Mouse (Mus musculus) 416B (cell line): Measurements from ENCODE around the gene Mboat2.

Experiments
- DNase-seq: peaks from one replicate; pipeline ENCODE4 v3.0.0; 2011; ENCODE audit warnings: low read depth

The Mboat2 gene

DNA sequence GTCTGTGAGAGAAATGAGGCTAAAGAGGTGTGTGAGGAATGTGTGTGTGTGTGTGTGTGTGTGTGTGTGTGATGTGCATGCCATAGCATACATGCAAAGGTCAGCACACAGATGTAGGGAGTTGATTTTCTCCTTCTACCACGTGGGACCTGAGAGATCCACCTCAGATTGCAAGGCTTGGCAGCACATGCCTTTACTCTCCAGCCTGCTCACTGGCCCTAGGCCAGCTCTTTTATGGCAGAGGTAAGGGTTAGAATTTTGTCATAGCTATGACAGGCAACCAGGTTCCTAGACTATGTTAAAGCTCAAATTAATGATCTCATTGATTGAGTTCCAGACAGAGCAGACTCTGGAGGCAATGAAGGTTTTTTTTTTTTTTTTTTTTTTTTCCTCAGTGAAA, 33.1 kb downstream of the Mboat2 start:
- DNase-seq, result no peak

DNA sequence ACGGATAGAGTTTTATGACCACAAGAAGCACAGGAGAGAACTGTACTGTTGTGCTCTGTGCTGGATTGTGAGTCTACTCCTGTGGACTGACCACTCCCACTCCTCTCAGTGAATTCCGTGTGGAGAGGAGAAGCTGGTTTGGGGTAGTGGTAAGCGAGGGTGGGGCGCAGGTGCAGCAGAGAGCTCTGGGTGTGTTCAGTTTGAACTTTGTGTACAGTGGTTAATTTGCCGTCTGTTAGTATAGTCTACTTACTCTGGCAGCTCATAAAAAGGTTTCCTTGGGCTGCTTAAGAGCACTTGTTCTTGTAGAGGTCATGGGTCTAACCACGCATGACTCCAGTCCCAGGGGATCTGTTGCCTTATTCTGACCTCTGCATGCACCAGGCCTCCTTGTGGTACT, 36.0 kb downstream of the Mboat2 start:
- no peak for DNase-seq

DNA sequence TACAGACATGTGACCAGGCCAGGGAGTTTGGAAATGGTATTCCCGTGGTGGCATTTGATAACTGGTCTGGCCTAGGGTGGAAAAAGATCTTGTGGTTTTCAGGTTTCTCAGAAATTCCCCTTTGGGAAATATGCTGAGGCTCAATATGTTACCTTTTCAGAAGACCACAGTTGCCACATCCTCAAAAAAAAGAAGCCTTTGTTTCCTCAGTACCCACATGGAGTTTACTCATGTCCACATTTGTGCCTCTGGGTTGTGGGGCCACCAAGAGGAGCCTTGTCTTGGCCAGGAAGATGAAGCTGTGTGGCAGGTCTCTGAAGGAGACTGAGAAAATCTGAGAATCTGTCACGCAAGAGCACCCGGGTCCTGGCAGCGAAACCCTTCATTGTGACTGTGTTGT, 38.0 kb downstream of the Mboat2 start:
- peak; percentile 6 for DNase-seq

DNA sequence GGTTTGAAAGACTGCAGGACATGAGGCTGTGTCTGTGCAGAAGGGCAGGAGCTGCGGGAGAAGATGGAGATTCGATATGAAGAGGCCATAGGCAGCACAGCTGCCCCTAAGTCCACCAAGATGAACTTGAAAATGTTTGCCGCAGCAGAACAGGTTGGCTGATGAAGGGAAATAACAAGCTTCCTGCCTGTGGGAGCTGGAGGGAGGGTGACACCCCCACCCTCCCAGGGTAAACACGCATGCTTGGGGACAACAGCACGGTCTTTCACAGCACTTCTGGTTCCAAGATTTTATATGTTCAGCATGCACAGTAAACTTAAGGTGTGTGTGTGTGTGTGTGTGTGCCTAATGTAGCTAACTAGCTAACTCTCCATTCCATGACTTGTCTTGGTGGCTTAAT, 38.6 kb downstream of the Mboat2 start:
- no peak for DNase-seq

DNA sequence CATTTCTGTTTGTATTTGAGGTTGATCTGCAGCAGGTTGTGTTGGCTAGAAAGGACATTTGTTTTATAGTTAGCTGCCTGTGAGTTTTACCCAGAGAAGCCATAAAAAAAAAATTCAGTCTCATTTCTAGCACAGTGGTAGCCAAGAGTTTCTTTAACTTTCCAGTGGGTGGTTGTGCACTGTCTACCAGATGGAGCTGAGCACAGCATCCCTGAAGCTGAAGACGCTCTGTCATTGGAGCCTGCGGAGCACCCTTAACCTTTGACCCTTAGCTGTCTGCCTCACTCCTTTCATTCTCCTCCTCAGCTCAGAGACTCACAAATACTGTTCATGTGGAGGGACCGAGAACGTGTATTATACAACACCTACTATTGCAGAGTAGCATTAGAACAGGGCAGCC, 40.2 kb downstream of the Mboat2 start:
- DNase-seq, result no peak

DNA sequence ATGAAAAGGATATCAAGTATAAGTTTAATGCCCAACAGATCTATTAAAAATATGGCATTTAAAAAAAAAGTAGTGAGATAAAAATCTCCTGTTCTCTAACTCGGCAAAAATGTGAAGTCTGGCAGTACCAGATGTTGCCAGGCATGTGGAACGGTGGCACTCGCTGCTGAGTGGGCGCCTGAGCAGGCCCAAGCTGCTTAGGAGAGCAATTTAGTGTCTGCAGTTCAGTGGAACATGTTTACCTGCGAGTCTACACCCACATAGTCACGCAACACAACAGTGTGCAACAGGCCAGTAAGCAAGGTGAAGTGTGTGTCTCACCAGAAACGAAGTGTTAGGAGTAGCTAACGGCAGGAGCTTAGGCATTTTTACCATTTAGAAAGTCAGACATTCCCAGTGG, 41.6 kb downstream of the Mboat2 start:
- DNase-seq, result no peak

DNA sequence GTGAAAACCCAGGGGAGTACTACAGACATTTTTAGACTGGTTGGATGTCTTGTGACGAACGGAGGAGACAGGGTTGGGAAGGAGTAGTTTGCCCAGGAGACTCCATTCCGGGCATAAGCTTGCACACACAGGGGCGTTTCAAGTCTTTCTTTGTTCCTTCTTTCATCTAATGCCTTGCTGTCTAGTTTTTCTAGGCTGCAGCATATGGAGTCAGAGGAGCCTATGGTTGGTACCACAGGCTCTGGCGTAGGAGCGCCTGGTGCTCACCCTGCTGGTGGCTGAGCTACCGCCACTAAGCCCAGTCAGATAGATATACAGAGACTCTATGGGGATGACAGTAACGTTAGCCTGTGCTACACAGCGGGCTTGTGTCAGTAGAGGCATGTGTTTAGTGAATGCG, 42.0 kb downstream of the Mboat2 start:
- DNase-seq, result no peak

DNA sequence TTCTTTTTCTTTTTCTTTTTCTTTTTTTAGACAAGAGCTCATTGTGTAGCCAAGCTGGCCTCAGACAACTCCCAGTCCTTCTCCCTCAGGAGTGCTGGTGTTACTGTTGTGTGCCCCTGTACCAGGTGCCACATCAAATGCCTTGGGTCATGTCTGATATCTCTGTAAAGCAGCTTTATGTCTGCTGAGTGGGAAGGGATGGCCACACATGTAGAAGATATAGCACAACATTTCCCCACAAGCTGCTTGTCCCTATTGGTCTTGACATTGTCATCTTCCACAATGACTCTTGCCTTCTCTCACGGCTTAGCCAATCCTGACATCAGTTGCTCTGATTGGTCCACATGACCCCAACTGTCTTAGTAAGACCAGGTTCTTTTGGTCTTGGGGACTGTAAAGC, 45.2 kb downstream of the Mboat2 start:
- DNase-seq, result no peak

DNA sequence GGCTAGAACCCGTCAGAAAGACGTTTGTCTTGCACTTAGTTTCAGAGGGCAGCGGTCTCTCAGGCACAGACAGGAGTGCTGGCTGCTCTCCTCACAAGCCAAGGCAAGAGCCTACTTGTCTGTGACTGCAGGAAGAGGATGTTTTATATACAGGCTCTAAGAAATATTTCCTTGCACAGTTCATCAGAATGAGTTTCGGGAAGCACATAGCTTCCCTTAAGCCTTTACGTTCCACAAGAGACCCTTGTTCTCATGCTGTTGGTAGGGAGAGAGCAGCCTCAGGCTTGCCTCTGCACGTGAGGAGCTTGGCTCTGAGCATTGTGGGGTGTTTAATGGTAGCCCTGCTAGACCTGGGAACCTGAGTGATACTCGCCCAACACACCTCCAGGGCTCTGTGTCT, 46.6 kb downstream of the Mboat2 start:
- DNase-seq, result no peak

DNA sequence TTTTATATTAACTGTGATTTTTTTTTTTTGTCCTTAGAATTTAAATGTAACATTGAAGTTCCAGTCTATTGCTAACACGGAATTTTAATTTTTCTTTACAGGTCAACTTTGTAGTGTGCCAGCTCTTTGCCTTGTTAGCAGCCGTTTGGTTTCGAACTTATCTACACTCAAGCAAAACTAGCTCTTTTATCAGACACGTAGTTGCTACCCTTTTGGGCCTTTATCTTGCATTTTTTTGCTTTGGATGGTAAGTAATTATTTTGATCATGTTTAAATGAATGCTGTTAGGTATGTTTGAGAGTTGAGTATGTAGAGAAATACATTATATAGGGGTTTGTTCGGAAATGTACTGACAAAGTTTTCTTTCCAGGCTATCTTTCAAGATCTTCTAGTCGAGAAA, 47.4 kb downstream of the Mboat2 start:
- DNase-seq, result no peak

DNA sequence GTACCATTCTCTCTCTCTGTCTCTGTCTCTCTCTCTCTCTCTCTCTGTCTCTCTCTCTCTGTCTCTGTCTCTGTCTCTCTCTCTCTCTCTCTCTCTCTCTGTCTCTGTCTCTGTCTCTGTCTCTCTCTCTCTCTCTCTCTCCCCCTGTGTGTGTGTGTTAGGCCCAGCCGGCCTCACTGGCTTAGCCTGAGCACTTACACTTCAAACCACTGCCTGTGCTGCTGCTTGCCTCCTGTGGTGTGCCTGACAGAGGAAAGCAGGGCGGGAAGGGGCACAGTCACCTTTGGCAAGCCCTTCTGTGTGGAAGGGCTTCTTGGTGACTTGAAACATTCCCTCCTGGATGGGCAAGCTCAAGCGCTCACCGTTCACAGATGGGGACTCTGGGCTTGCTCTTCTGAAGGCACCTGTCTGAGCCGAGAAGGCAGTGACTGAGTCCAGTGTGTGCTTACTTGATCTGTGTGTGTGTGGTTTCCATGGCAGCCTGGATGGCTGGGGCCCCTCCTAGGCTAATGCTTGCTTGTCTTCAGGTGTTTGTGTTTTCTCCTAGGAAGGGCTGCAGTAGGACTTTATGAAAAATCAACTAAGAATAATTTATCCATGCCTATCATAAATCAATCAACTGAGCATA, 48.2 kb downstream of the Mboat2 start:
- DNase-seq, result no peak

DNA sequence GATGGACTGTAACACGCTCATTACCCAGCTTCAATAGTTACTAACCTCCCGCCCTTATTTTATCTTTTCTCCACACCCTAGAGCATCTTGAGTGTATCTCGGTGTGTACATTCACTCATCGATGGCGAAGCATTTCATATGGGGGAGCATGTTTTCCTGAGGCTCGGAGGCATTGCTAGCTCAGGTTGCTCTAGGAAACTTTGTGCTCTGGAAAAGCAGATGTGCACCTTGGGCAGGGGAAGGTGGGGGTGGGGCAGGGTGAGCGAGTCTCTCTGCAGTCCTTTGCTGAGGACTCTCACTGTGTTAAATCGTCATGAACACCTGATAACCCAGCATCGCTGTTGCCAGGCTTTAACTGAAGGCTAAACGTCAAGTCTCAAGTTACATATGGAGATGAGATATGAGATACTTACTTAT, 48.9 kb downstream of the Mboat2 start:
- no peak for DNase-seq

DNA sequence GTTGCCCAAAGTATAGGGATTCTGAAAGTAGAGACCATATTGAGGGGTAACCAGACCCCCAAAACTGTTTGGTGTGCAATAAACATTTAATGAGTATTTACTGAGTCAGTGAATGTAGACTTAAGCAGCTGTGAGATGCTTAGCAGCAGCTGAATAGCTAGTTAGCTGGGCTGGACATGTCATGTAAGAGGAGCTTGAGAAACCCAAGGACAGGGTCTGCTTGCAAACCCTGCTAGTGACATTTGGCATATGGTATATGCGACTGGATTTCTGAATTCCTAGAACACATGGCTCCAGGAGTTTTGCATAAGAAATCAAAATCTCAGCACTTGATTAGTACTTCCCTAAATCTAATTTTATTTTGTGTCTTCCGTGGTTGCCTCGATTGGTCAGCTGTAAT, 52.6 kb downstream of the Mboat2 start:
- DNase-seq, result no peak

DNA sequence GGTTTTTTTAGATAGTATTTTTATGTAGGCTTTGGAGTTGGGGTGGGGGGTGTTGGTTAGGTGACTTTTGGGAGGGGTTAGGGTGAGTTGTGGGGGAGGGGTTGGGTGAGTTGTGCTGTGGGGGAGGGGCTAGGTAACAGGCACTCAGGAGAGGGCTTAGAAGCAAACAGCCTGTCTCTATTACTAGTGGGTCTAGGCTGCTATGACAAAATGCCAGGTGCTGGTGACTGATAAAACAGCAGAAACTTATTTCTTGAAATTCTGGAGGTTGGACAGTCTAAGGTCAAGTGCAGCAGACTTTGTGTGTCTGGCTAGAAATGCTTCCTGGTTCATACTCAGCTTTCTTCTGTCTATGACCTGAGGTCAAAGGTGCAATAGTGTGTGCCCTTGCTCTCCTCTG, 56.1 kb downstream of the Mboat2 start:
- no peak for DNase-seq

DNA sequence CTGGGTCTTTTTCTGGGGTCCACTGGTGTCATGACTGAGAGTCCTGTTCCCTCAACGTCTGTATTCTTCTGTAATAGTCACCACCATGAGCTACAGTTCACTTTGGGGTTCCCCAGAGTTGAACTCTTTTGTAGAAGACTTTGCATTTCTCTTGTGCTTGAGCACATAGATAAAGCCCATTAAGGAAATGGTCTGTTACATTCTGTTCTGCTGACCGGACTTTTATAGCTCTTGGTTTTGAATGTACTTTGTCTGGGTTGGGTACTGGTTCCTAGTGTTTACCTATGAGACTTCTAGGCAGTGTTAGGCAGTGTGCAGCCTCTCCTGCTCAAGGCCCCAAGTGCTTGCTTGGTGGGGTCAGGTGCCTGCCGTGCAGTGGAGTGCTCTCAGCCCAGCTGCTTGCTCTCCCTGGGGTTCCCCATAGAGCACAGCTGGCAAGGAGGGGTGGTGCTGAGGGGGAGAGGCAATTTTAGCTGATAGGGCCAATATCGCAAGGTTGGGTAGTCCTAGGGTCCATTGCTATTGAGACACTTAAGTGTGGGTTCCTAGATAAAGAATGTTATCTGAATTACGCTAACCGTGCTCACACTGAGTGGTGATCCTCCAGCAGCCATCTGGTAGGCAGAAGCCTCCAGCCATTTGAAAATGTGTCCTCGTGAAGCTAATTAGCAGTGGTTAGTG, 58.8 kb downstream of the Mboat2 start:
- no peak for DNase-seq

DNA sequence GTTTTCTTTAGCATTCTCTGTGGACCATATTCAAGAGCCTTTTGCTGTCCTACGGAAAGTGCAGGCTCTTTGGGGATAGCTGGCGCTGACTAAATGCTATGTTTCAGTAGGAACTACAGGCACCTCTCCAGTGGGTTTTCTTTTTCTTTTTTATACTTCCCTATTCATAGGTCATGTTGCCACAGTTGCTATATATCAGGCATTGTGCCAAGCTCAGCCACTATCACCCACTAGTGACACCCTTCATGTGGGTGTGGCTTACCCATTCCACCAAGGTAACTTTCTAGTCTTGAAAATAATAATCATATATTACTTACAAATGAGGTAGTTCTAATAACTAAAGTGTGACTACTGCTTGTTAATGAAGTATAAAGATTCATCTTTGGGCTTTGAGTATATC, 59.5 kb downstream of the Mboat2 start:
- DNase-seq, result no peak

DNA sequence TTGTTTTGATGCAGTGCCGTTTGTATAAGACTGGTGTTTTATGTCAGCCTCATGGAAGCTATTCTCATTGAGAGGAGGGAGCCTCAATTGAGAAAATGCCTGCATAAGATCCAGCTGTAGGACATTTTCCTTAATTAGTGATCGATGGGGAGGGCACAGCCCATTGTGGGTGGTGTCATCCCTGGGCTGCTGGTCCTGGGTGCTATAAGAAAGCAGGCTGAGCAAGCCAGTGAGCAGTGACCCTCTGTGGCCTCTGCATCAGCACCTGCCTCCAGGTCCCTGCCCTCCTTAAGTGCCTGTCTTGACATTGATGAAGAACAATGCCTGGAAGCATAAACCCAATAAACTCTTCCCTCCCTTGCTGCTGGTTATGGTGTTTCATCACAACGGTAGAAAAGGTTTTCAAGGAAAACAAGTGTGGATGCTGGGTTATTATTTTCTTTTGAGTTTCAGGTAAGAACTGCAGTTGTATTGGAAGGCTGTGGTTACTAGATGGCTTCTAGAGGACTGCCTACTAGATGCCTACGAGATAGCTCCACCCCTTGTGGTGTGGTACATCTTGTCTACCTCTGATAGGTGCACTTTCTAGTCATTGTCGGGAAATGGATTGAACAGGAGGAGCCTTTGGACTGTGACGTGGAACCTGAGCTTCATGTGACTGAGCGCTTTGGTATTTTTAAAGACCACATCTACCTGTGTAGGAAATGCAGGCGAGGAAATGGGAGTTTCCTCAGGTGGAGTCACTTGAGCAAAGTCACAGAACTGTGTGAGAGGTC, 60.2 kb downstream of the Mboat2 start:
- DNase-seq, result no peak

DNA sequence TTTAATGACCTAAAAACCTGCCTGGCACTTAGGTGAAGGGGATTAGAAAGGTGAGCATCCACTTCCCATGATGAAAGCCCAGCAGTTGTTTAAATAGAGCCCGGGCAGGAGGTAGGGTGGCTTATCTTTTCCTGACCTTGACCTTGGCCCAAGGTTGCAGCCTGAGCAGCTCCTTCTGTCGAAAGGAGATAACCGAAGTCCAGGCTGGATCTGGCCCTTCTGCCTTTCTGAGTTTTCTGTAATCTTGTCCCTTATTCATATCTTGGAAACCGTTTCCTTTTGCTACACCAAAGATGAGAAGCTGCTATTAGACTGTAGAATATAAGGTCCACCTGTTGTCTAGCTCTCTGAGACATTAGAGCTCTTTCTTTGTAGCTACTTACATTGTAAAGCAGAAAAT, 61.9 kb downstream of the Mboat2 start:
- DNase-seq, result no peak

DNA sequence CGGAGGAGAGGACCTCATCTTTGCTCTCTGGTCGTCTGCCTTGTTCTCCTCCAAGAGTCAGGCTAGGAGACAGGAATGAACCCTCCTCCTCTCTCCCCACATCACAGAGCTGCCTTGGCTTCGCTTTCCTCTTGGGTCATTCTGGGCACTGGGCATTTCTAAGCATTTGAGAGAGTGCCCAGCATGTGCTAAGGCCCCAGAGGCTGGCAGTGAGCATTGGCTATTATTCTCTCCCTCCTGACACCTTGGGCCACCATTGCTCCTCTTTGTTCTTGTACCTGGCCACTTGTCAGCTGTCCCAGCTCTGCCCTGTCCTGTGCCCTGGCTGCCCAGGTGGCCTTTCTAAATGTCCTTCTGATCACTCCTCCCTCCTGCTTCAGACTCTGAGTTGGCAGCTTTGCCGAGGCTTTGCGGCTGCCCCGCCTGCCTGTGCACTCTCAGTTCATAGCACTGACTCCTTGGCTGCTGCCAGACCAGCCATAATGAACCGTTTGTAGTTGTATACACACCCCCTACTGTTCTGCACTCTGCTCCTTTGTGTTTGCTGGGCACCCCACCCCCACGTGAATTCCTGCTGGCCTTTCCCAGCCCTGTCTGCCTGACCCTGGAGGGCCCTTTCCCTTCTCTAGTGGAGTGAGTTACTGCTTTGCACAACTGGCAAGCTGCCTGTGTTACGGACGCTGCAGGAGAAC, 63.2 kb downstream of the Mboat2 start:
- DNase-seq, result no peak

DNA sequence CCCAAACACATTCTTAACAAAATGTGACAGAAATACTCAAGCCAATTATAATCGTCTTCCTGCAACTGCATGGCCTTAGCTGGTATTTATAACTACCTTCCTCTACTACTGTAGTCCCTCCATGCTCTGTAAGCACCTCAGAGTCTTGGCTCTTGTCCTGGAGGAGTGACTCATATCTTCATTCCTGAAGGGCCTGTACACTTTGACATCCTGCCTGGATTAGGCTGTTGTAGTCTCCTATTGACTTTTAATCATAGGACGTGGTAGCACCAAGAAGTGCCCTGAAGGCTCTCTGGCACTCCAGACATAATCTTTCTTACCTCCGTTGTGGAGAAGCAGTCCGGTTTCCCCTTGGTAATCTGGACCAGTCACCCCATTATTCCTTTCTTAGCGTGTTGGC, 64.7 kb downstream of the Mboat2 start:
- no peak for DNase-seq

DNA sequence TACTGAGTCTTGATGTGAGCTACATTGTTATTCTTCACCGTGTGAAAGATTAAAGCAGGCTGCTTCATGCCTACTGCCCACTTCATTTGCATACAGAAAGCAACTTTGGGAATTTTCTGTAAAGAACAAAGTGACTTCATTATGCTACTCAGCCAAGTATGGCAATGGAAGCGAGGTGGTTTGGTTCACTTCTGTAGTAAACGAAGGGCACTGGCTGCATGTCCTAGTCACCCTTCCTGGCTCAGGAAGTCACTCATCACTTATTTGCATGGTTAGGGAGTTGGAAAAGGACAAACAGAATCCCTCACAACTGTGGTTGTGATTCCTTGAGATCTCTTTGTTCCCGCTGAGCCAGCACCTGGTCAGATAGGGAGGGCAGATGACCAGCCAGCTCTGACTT, 66.7 kb downstream of the Mboat2 start:
- no peak for DNase-seq

DNA sequence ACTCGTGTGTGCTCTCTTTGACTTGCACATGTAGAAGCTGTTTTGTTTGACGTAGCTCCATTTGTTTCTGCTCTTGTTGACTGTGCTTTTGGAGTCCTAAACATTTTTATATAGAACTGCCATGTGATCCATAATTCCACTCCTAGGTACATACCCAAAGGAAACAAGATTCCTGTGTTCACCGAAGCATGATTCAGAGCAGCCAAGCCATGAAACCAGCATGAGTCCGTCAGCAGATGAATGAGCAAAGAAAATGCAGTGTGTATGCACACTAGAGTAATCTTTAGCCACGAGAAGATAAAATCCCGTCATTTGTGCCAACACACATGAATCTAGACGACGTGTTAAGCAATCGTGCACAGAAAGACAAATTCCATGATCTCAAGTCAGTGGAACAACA, 67.5 kb downstream of the Mboat2 start:
- no peak for DNase-seq

DNA sequence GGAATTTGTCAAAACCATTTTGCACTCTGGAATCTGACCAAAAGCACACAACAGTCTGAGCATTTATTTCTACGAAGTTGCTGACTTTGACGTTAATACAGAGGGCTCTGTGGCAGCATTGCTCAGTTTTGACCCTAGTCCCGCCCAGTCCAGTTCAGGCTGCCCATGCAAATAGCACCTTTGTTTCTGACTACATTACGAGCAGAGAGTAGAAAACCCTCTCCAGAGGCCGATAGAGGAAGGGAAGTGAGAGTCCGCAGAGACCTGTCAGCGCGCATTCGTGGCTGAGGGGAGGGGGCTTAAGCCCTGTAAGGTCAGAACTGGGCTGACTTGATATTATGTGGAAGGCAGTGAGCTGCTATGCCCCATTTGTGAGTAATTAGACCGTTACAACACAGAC, 69.0 kb downstream of the Mboat2 start:
- DNase-seq, result no peak
